Mouse (Mus musculus) testis, adult 10 weeks (tissue): Measurements from ENCODE around the gene Sav1. TPM values are rescaled to one million over a fixed set of nuclear protein-coding genes. Genes with fewer than 3 reads are reported as not detected.

ENCODE experiments used
- polyA plus RNA-seq: library from polyadenylated mRNA; stranded (reverse); fragments of 350-450 nt; fragmentation: Illumina TruSeq; extraction: RNeasy Lipid Tissue Mini Kit (QIAGEN cat#74804); gene quantifications from one replicate; pipeline ENCODE4 v1.2.3, GENCODE M21; 2014; ENCODE audit warnings: low read depth, low replicate concordance

The Sav1 gene
- polyA plus RNA-seq: 147 TPM

GRCm38 (mm10) chr12:69986786-69987497 lies at the start of gene Sav1:
Gene Sav1, minus strand, starts transcription at chr12:69987002.

Other genes with a start within 250 kb of the Sav1 start
- gene Cdkl1, start 195.7 kb downstream of the Sav1 start, polyA plus RNA-seq: 15.3 TPM
- 122 TPM for gene Atl1, start 94.4 kb downstream of the Sav1 start, polyA plus RNA-seq
- gene Map4k5, start 93.8 kb downstream of the Sav1 start, polyA plus RNA-seq: 31.9 TPM
- 0.41 TPM for gene Nin, start 126.7 kb upstream of the Sav1 start, polyA plus RNA-seq
- not detected for gene Abhd12b, start 167.1 kb upstream of the Sav1 start, polyA plus RNA-seq
- gene Pygl, start 244.5 kb upstream of the Sav1 start, polyA plus RNA-seq: 5.3 TPM